Mouse (Mus musculus): ENCODE measurements around the gene Parvb.
"Not testable (repeated sequence)": the region's sequence is repeated elsewhere in the genome, so short reads cannot be mapped to it uniquely, and the experiment has no call there.

Gene Parvb

DNA sequence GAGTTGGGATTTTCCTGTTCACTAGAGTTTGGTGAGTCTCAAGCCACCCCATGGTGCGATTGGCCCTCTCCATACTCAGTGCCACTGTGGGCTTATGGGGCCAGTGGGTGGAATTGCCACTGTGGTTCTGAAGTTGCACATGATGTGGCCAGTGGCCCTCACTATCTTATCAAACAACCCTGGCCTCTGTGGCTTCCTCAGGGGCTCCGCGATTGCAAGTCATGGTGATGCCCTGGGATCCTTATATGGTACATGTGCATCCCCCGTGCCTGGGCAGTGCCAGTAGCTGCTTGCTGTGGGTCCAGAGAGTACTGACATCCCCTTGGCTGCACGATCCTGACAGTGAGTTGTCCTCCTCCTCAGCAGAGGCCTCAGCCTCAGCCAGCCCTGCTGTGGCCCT is 25.0 kb downstream of the Parvb start:
- no peak for DNase-seq (ENCODE audit: low spot score)

DNA sequence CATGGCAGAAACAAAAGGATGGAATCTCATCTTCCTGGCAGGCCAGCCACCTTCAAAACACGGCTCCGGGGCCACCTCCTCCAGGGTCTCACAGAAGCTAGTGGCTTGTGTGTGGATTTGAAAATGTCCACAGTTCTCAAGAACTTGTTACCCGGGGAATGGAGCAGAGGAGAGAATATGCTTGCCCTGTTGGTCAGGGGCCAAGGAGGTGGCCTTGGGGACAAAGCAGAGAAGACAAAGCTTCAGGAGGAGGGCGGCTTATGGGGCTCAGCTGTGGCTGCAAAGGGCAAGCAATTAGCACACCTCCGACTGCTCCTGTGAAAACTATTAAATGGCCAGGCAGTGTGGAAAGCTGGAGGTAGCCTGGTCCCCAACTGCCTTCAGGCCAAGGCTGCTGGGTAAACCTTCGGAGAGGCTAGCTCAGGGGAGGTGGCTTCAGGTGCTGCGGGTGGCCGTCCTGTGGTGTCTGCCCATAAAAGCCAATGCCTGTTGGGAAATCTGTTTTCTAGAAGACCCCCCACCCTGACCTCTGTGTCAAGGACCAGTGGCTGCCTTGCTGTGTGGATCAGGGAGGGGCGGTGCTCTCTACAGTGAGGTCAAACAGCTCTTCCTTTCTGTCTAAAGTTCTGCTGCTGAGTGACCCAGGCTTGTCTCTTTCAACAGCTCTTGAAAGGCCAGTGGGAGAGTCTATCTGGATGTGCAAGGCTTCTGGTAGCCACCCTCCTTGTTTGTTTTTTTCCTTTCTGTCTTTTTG is 26.9 kb downstream of the Parvb start:
- DNase-seq (ENCODE audit: low spot score) = no peak

DNA sequence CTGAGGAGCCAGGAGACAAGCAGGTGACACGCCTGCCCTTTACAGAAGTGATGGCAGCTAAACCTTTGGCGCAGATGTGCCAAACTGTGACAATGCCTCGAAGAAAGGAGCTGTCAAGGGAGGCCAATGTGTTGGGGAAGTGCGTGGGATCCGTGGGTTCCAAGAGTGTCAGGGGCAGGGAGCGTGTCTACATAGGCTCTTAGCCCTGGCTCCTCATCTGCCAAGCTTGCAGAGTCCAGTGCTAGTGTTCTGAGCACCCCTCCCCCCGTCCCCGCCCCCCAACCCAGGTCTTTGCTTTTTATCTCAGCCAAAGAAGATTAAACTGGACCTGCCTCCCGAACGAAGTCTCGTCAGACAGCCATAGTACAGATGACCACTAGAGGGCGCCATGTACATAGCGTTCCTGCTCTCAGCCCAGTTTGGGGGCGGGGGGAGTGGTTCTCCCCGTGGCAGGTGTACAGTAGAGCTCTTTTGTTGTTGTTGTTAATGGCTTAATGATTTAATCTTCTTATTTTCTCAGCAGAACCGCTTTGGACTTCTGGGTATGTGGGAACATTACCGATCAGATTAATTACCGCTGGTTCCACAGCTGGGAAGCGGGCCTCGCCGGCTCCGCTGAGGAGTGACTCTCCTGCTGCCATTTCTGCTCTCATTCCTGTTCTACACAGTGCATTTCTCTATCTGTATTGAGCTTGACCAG is 28.4 kb downstream of the Parvb start:
- DNase-seq (ENCODE audit: low spot score) = peak; percentile 90

DNA sequence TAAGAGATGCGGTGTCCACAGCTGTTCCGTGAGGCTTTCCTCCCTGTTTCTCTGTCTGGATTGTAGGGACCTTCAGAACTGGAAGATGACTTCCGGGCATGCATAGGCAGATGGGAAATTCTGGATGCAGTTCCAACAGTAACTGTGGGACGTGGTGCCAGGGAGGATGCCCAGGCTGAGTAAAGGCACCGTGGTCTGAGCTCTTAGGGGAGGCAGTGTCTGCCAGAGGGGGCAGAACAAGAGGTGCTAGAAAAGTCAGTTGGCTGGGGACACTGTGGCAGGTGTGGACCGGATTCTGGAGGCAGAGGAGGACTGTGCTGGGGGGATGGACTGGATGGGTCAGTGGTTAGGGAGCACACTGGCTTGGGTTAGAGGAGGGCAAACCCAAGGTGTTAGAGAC is 30.8 kb downstream of the Parvb start:
- no peak for DNase-seq (ENCODE audit: low spot score)

DNA sequence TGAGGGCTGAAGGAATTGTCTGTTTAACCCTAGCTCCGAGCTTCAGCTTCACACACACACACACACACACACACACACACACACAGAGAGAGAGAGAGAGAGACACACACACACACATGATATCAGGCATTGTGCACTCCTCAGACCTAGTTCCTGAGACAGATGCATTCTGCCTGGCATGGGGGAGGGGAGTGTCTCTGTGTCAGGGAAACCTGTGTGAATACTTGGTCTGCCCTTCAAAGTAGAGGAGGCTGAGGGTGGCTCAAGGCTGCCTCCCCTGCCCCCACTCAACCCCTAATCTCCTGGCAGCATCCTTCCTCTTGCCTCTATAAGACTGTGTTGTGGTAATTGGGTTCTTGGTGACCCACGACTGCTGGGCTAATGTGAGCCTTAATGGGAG is 31.7 kb downstream of the Parvb start:
- no peak for DNase-seq (ENCODE audit: low spot score)

DNA sequence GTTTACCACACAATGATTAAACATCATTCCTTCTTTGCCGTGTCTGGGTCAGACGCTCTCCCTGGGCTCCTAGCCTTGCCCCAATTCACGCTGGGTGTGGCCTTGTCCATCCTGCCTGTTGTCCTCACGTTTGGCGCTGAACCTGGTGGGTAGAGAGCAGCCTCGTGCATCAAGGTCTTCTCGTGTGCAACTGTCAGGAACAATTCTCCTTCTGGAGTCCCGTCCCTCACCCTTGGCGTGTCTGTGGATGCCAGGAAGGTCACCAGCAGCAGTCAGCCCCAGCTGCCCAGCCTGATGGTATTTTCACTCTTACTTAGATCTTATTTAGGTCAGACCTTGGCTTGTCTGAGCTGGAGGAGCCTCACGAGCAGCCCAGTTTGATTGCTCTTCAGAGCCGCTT is 33.3 kb downstream of the Parvb start:
- DNase-seq (ENCODE audit: low spot score) = no peak

DNA sequence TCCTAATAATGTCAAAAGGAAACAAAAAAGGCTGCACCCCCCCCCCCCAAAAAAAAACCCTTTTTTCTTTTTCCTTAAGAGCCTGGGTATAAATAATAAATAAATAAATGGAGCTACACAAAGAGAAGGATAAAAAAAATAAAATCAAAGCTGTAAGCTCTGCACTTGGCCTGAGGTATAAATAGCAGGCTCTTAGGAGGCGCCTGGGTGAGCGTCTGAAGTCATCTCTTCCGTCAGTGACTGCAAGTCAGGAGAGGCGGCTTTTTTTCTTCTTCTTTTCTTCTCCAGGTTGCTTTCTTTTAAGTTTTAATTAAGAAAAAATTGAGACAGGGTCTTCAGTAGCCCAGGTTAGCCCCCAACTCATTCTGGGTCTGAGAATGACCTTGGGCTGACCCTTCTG is 34.4 kb downstream of the Parvb start:
- no peak for DNase-seq (ENCODE audit: low spot score)

DNA sequence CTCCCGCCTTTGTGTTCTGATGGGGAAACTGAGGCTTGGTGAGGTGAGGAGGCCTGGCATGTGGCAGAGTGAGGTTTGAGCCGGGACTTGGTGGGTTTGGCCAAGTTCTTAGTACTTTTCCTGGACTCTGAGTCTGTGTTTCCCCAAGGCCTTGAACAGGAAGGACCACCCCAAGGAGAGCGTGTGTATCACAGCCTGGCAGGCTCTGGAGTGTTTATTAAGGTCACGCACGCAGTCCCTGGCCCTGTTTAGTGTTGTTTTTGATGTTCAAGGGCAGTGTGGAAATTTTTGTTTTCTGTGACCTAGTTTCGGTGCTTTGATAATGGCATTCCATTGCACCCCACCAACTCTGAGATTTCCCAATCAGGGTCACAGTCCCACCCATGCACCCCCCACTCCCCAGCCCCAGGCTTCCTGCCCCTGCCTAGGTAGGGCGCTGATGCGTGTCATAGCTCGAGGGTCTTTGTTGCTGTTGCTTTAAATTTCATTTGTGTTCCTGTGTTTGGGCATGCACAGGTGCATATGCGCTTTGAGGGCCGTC is 35.9 kb downstream of the Parvb start:
- DNase-seq (ENCODE audit: low spot score) = no peak

DNA sequence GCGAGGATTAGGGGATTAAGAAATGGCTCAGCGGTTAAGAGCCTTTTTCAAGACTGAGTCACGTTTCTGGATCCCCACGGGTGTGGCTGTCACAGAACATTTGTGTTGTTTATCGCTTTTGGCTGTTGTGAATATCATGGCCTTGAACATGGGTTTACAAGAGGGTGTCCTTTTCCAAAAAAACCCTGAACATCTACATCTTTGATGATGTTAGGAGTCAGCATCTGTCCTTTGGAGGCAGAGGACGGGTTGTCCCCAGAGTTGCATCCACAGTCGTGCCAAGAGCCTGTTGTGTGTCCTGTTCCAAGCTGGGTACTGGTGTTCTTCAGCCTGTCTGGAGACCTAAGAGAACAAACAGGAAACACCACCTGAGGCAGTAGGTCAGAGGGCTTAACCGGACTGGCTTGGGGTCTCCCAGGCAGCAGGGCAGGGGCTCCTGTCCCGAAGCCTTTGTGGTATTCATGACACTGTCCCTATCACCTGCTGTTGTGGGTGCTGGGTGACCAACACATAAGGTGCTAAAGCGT is 37.3 kb downstream of the Parvb start:
- no peak for DNase-seq (ENCODE audit: low spot score)

DNA sequence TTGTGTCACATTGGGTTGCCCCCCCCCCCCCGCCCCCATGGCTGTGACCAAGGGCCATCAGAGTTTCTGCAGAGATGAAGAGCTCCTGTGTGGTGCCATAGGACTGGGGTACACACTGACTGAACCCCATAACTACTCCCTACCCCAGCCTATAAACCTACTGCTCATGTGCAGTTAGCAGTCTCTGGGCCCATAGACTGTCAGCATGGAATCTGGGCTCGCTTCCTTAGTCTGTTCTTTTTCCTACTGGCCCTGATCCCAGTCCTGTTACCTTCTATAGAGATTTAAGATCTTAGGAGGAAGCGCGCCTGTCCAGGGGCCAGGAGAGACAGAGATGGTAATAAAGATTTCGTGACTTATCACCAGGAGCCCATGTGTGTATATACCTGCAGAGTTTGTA is 38.2 kb downstream of the Parvb start:
- no peak for DNase-seq (ENCODE audit: low spot score)

DNA sequence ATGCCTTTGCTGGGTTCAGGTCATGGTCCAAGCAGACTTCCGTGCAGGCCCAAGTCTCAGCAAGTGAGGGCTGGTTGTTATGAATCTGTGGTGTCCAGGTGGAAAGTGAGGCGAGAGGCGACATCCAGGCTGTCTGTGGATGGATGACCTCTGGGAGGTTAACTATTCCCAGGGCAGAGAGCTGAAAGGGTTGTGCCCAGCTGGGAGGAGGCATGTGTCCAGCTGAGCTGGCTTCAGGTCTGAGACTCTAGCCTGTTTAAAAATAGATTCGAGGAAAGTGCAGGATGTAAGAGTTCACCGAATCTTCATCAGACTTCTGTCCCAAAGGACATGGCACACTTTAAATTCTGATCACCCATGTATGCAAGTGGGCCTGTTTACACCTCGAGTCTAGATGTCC is 38.6 kb downstream of the Parvb start:
- DNase-seq (ENCODE audit: low spot score) = no peak

DNA sequence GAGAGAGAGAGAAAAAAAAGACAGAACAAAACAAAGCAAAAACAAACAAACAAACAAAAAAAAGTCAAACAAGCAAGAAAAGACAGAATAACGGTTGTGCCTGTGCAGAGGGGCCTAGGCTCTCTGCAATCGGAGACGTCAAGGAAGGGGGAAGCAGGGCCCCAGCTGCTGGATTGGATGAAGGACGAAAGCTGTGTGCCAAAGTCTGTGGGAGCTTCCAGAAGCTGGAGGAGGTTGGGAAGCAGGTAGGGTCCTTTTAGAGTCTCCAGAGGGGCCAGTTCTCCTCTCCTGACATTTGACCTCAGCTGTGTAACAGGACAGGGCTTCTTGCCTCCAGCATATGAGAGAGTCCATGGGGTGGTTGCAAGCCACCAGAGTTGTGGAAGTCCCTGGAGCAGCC is 44.2 kb downstream of the Parvb start:
- no peak for DNase-seq (ENCODE audit: low spot score)

DNA sequence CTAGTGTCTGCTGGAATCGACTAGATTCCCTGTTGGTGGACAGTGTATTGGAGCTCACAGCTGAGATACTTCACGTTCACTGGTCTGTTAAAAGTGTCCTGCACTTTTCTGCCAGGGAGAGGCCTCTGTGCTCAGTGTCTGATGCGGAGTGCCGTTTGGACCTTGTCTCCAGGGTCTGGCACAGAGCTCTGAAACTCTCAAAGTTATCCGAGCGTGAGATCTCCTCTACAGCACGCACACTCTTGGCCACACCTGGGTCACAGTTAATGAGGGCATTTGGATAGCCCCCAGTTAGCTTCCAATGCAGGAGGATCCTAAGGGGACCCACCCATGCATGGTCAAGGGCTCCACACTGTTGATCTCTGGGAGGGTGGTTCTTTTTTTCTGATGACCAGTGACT is 46.2 kb downstream of the Parvb start:
- DNase-seq (ENCODE audit: low spot score) = no peak

DNA sequence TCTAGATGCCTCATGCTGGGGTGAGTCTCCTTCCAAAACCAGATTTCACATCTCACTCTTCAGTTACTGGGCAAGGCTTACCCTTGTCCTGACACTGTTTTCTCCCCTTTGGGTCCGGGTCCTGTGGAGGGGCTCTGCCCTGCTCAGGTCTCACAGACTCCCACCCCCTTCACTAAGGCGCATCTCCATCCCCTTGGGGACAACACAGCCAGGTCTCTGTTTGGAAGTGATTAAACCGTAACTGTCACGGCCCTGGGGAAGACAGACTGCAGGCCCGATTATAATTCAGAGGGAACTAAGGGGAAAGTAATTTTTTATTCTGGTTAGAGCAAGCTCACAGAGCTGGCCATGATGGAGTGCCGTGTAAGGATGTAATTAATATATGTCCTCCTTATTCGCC is 46.8 kb downstream of the Parvb start:
- DNase-seq (ENCODE audit: low spot score) = no peak

DNA sequence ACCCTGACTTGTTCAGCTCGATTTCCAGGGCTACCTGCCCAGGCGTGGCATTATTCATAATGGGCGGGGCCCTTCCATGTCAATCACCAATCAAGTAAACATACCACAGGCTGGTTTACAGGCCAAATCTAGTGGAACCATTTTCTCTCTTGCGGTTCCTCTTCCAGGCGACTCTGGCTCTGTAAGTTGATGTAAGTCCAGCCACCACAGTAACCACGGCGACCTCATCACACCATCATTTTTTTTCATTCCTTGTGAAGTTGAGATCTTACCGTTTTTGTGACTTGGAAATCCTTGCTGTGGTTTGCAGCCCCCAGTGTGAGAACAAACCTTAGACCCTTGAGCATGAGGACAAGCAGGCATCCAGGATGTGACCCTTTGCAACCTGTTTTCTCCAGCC is 48.5 kb downstream of the Parvb start:
- no peak for DNase-seq (ENCODE audit: low spot score)

DNA sequence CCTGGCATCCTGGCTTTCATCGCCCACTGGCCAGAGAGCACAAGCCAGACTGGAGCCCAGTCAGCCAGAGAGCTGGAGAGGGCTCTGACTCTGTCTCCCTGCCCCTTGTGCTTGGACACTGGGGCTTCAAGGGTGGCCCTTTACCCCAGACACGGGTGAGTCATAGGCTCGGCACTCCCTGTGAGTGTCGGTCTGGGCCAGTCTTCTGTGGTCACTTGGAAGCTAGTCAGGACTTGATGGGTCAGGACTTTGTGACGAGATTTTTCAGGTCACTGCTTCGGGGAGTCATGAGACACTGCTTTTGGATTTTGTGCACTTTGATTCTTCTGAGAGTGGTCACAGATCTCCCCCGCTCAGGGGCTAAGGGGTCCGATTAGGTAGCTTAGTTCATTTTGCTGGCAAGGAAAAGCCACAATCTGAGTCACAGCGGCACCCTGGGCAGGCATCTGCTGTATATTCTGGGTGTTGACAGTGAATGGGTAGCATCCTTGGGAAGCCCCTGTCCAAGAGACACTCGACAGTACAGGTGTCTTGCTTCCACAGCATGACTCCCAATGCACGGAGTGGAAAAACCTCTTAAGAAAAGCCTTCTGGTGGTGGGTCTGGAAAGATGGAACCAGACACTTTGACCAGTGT is 49.0 kb downstream of the Parvb start:
- DNase-seq (ENCODE audit: low spot score) = no peak

DNA sequence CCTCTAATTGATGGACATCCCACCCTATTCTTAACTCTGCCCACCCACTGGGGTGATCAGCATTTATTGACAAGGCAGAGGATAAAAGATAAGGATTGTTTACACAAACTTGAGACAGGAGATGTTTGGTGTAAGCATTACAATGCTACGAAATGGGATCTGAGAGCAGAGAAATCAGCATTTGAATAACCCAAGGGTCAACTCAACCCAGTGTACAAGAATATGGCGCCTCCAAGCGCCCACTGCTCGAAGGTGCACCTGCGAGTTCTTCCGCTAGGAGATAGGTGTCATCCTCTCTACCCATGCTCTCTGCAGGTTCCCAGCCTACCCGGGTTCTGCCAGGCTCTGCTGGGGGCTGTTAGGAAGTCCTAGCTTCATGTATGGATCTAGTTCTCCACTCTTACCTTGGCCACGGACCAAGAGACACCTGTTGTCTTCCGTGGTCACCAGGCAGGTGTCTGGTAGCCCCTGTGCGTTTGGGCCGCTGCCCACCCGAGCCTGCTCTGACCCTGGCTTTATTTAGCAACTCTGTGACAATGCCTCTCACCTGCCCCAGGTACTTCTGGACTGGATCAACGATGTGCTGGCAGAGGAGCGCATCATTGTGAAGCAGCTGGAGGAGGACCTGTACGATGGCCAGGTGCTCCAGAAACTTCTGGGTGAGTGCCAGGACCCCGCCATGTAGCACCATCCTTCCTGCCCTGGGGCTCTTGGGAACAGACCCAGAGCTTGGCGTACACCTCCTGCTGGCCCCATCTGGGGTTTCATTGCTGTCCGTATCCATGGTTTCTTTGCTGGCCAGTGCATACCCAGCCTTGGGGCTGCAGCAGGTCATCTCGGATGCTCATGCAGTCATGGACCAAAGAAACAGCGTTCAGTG is 50.6 kb downstream of the Parvb start:
- DNase-seq (ENCODE audit: low spot score) = no peak

DNA sequence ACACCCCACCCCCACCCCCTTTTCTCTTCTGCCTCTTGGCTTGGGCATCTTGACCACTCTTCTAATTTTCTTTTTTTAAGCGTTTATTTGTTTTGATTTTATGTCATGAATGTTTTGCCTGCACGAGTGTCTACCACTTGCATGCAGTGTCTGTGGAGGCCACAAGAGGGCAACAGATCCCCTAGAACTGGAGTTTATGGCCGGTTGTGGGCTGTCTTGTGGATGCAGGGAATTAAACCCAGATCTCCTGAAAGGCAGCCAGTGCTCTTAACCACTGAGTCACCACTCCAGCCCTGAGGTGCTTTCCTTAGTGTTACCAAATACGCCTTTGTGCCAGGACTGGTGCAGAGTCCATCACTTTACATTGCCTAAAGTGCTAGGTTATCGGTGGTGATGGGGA is 52.2 kb downstream of the Parvb start:
- DNase-seq (ENCODE audit: low spot score) = peak; percentile 65

DNA sequence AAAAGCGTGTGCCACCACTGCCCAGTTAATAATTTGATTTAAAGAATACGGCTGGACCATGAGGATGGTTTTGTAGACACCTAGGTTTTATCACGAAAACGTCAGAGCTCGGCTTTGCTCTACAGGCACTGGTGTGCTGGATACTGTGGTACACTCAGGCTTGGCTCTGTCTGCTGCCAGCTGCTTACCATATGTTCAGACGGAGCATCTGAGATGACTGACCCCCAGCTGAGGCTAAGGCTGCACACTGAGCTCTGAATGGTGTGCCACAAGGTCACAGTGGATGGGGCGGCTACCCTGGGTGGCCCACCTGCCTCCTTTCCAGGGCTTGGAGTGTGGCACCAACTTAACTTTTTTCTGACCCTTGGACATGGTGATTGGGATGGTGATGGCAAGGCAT is 53.6 kb downstream of the Parvb start:
- DNase-seq (ENCODE audit: low spot score) = no peak

DNA sequence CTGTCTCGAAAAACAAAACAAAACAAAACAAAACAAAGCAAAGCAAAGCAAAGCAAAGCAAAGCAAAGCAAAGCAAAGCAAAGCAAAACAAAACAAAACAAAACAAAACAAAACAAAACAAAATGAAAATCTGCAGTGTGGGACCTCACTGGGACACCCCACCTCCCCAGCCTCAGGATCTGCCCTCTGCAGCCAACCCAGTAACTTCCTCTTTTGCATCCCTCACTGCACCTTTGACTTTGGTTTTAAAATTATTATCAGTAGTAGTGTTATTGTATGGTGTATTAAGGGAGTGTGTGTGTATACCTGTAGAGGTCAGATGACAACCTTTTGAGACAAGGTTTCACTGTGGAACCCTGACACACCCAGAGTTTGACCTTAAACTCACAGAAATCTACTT is 57.1 kb downstream of the Parvb start:
- DNase-seq (ENCODE audit: low spot score) = not testable (repeated sequence)

DNA sequence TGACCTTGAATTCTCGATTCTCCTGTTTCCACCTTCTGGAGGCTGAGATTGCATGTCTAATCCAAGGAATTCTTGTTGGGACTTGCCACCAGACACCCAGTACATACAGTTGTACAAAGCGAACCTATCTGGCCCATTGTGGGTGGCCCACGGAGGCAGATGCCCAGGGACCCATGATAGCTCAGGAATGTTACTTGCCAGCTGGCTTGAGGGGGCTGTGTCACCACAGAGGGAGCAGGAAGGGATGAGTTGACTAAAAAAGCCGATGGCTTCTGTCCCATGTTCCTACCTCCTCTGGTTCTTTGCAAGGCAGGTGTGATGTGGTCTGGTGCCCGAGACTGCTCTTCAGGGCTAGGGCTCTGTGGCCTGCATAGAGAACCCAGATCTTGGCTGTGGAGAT is 59.3 kb downstream of the Parvb start:
- no peak for DNase-seq (ENCODE audit: low spot score)

DNA sequence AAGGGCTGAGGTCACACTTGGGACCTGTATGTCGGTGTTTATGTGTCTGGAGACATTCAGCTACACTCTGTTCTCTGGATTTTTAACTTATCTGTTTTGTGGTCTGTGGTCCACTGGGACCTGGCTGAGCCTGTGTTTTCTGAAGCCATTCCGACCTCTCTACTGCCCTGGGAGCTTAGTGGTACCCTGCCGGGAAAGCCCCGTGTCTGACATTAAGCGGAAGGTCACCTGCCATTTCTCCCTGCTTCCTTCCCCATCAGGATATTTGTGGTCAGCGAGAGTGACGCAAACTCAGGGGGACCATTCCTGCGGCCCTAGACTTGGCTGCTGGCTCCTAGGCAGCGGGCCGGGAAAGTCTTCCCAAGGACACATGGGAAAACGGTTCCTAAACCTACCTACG is 61.7 kb downstream of the Parvb start:
- DNase-seq (ENCODE audit: low spot score) = no peak
